Mouse (Mus musculus) embryonic facial prominence, embryonic 10.5 days (tissue): ENCODE measurements around the gene Trip4. TPM values are rescaled to one million over a fixed set of nuclear protein-coding genes. Genes with fewer than 3 reads are reported as not detected.

ENCODE experiments used
- DNase-seq: peaks from one replicate; pipeline ENCODE4 v3.0.0-alpha.2; 2017; ENCODE audit warnings: low spot score
- H3K27ac ChIP-seq: fragments of 300-500 bp; sonication (generic); replicated peaks from 2 replicates; pipeline ENCODE4 v1.5.1; 2016; ENCODE audit warnings: mild to moderate bottlenecking
- H3K27me3 ChIP-seq: fragments of 300-500 bp; sonication (generic); replicated peaks from 2 replicates; pipeline ENCODE4 v1.6.1; 2016; ENCODE audit warnings: low read depth, mild to moderate bottlenecking; ENCODE audit not compliant: poor library complexity, severe bottlenecking
- H3K36me3 ChIP-seq: fragments of 300-500 bp; sonication (generic); replicated peaks from 2 replicates; pipeline ENCODE4 v1.6.1; 2016; ENCODE audit warnings: mild to moderate bottlenecking, moderate library complexity
- H3K4me1 ChIP-seq: fragments of 300-500 bp; sonication (generic); 2 replicates; pipeline ENCODE4 v1.6.1; 2016
- H3K4me3 ChIP-seq: fragments of 300-500 bp; sonication (generic); 2 replicates; pipeline ENCODE4 v1.5.1; 2016; ENCODE audit warnings: mild to moderate bottlenecking, moderate library complexity
- H3K9me3 ChIP-seq: fragments of 300-500 bp; sonication (generic); 2 replicates; pipeline ENCODE4 v1.6.1; 2016; ENCODE audit warnings: mild to moderate bottlenecking
- WGBS: fragments of 180-500 bp; shearing (Covaris S2); methylation state at CpG from one replicate; pipeline ENCODE4 v1.1.7; 2016; 5-methylcytosine and 5-hydroxymethylcytosine counted together
- polyA plus RNA-seq: library from polyadenylated mRNA; unstranded; fragments of >200 nt; fragmentation: Nextera tagmentation; extraction: Ambion mirVana; gene quantifications from 2 replicates; pipeline ENCODE4 v1.2.1, GENCODE M21; 2016

Gene Trip4
- polyA plus RNA-seq, 1 experiment from 2014 or later = 34.1 TPM

- Histone ChIP-seq H3K27ac (no peak overlapping the region), H3K9me3 (peaks cover 9% of the 10 kb centered on the region; the same call in 1 of the 2 replicates), H3K27me3 (no peaks in the 10 kb centered on the region), H3K36me3 (peaks cover 42% of the 10 kb centered on the region), H3K4me1 (peaks cover 2% of the 10 kb centered on the region; the same call in 1 of the 2 replicates), H3K4me3 (no peak overlapping the region)
- no peak for DNase-seq
- WGBS = 83% methylated on average over 2 of the region's 2 CpGs
Observed at GRCm38 (mm10) chr9:65818402-65818801, 90.2 kb downstream of the Trip4 start.

DNA sequence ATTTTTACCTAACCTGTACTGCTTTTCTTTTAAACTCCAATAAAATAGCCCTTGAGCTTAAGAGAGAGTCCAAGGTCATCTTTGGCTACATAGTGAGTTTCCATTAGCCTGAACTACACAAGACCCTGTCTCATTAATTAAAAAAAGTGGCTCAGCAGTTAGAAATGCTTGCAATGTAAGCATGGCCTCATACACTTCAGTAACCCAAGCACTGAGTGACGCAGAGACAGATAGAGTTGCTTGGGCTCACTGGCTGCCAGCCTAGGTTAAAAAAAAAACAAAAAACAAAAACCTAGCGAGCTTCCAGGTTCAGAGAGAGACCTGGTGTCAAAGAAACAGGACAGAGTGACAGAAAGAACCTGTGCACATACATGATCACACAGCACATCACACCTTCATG, 95.8 kb downstream of the Trip4 start:
- WGBS = 78% methylated on average over 2 of the region's 2 CpGs
- Histone ChIP-seq H3K4me3 (no peak overlapping the region), H3K9me3 (peaks cover 9% of the 10 kb centered on the region; the same call in 1 of the 2 replicates), H3K4me1 (no peaks in the 10 kb centered on the region), H3K36me3 (peaks cover 49% of the 10 kb centered on the region), H3K27me3 (no peaks in the 10 kb centered on the region), H3K27ac (no peak overlapping the region)
- no peak for DNase-seq

GRCm38 (mm10) chr9:65811784-65812183, 96.8 kb downstream of the Trip4 start:
- Histone ChIP-seq H3K9me3 (peaks cover 9% of the 10 kb centered on the region; the same call in 1 of the 2 replicates), H3K36me3 (peaks cover 40% of the 10 kb centered on the region), H3K27me3 (no peaks in the 10 kb centered on the region), H3K4me1 (no peaks in the 10 kb centered on the region), H3K4me3 (no peak overlapping the region), H3K27ac (no peak overlapping the region)
- no peak for DNase-seq
- WGBS = 87% methylated on average over 1 of the region's 1 CpGs

- DNase-seq = no peak
- H3K4me3 ChIP-seq = no peak overlapping the region
- H3K36me3 ChIP-seq = peaks cover 11% of the 10 kb centered on the region; the same call in 1 of the 2 replicates
- WGBS = 70% methylated on average over 1 of the region's 1 CpGs
- H3K4me1 ChIP-seq = no peaks in the 10 kb centered on the region
- no peak overlapping the region for H3K27ac ChIP-seq
- H3K27me3 ChIP-seq = no peaks in the 10 kb centered on the region
- H3K9me3 ChIP-seq = no peaks in the 10 kb centered on the region
Observed at GRCm38 (mm10) chr9:65807818-65808217, 100.8 kb downstream of the Trip4 start.

DNA sequence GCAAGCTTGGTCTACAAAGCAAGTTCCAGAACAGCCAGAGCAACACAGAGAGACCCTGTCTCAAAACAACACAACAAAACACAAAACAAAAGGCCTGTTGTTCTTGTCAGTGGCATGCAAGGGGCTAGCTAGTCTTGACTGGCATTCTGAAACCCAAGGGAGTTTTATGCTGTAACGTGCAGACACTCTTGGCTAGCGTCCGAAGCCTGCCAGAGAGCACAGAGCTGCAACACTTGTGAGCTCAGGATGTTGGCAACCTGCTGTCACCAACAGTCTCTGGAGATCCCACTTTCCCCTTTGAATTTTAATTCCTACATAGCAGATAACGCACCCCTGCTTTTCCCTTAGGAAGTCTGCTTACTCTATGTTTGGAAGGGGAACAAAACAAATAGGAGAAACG, 101.3 kb downstream of the Trip4 start:
- H3K27me3 ChIP-seq = no peaks in the 10 kb centered on the region
- WGBS = 53% methylated on average over 5 of the region's 5 CpGs
- no peaks in the 10 kb centered on the region for H3K4me1 ChIP-seq
- peaks cover 11% of the 10 kb centered on the region; the same call in 1 of the 2 replicates for H3K36me3 ChIP-seq
- H3K9me3 ChIP-seq = no peaks in the 10 kb centered on the region
- no peak for DNase-seq
- no peak overlapping the region for H3K27ac ChIP-seq
- H3K4me3 ChIP-seq = no peak overlapping the region

DNA sequence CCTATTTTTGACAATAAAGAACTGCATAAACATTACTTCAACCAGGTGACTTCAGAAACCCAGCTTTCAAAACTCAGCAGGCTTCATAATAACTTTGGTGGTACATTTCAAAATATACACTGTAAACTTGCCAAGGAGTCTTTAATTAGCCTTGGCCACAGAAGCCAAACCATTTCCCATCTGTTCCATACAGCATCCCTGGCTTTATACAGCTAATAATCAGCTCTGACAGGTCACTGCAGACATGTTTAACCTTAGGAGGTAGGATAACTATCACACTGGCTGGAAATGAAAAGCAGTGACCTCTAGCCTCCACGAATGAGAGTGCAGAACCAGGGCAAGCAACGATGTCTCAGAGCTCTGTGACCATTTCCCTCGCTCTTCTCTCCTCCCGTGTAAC, 108.8 kb downstream of the Trip4 start:
- H3K36me3 ChIP-seq = peaks cover 10% of the 10 kb centered on the region
- H3K4me1 ChIP-seq = peaks cover 5% of the 10 kb centered on the region
- WGBS = 77% methylated on average over 4 of the region's 4 CpGs
- H3K27ac ChIP-seq = no peak overlapping the region
- no peak for DNase-seq
- H3K4me3 ChIP-seq = no peak overlapping the region
- no peaks in the 10 kb centered on the region for H3K9me3 ChIP-seq
- H3K27me3 ChIP-seq = no peaks in the 10 kb centered on the region

DNA sequence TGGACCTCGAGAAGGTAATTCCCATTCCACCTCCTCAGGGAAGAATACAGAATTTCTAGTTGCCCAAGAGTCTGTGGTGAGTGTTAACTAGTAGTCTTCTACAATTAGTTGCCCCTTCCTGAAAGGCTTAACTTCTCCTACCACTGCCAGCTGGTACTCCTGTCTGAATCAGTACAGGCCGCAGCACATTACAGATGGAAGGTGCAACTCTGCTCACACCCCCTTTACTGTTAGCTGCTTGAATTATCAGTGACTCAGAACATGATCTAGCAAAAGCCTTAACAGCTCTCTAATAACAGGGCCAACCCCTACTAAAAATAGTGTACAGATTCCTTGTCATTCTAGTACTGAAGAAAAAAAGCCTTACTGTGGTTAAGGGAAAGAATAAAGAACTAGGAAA, 112.9 kb downstream of the Trip4 start:
- no peak overlapping the region for H3K4me3 ChIP-seq
- H3K4me1 ChIP-seq = peaks cover 24% of the 10 kb centered on the region
- DNase-seq = no peak
- no peaks in the 10 kb centered on the region for H3K9me3 ChIP-seq
- peaks cover 41% of the 10 kb centered on the region for H3K36me3 ChIP-seq
- 91% methylated on average over 2 of the region's 2 CpGs for WGBS
- no peak overlapping the region for H3K27ac ChIP-seq
- no peaks in the 10 kb centered on the region for H3K27me3 ChIP-seq

DNA sequence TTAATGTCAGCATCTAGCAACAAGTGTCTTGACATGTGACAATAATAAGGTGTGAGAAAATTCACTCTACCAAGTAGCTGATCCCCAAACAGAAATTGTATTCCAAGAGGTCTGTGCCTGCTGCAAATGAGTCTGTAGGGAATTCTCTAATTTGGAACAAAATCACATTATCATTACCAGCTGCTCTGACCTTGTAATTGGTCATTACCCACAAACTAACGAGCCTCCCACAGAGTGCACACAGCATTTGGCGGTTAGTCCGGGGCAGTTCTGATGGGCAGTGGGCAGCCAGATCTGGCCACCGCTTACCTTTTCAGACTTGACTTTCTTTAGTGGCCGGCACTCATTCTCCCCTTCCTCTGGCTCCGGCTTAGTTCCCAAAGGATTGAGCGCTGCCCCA, 114.3 kb downstream of the Trip4 start:
- no peaks in the 10 kb centered on the region for H3K27me3 ChIP-seq
- H3K27ac ChIP-seq = no peak overlapping the region
- no peak for DNase-seq
- no peaks in the 10 kb centered on the region for H3K9me3 ChIP-seq
- peaks cover 45% of the 10 kb centered on the region for H3K36me3 ChIP-seq
- WGBS = 72% methylated on average over 7 of the region's 7 CpGs
- peaks cover 27% of the 10 kb centered on the region for H3K4me1 ChIP-seq
- no peak overlapping the region for H3K4me3 ChIP-seq

DNA sequence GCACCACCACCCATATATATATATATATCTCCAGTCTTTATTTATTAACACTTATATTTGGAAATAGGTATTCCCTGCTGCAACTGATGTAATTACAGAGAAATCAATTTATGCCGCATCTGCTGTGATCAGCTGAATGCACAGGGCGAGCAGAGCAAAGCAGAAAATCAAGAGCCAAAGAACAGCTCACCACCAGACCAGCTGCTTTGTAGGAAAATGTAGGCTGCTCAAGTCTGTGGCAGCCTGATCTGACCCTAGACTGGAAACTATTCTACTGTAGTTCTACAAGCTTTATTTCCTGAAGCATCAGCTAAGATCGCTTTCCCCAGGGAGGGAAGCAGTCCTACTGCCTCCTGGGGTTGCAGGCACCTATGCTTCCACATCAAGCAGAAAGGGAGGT, 115.1 kb downstream of the Trip4 start:
- DNase-seq = no peak
- Histone ChIP-seq H3K27me3 (no peaks in the 10 kb centered on the region), H3K4me3 (no peak overlapping the region), H3K9me3 (no peaks in the 10 kb centered on the region), H3K27ac (no peak overlapping the region), H3K36me3 (peaks cover 51% of the 10 kb centered on the region), H3K4me1 (peaks cover 27% of the 10 kb centered on the region)
- 89% methylated on average over 3 of the region's 3 CpGs for WGBS

- H3K4me3 ChIP-seq = no peak overlapping the region
- 86% methylated on average over 3 of the region's 3 CpGs for WGBS
- no peak overlapping the region for H3K27ac ChIP-seq
- H3K9me3 ChIP-seq = no peaks in the 10 kb centered on the region
- H3K4me1 ChIP-seq = peaks cover 27% of the 10 kb centered on the region
- no peak for DNase-seq
- peaks cover 54% of the 10 kb centered on the region for H3K36me3 ChIP-seq
- H3K27me3 ChIP-seq = no peaks in the 10 kb centered on the region
Observed at GRCm38 (mm10) chr9:65793086-65793485, 115.5 kb downstream of the Trip4 start.

DNA sequence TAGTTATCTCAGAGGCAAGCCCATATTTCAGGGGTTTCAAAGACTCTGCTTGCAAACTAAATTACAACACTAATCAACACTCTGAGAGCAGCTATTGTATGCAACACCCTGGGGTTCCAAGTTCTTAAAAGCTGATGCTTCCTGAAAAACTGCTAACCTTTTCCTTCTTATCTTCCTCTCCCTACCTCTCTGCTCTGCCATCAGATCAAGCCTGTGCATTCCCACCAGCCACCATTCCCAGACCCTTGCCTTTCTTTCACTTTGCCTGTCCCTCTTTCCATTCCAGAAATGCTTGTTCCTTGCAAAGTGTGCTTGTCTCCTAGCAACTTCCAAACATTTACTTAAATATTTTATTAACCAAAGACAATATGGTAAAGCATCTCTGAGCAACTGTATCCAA, 116.7 kb downstream of the Trip4 start:
- no peak for DNase-seq
- Histone ChIP-seq H3K27me3 (no peaks in the 10 kb centered on the region), H3K4me3 (no peak overlapping the region), H3K4me1 (peaks cover 35% of the 10 kb centered on the region), H3K9me3 (no peaks in the 10 kb centered on the region), H3K27ac (no peak overlapping the region), H3K36me3 (peaks cover 54% of the 10 kb centered on the region)

DNA sequence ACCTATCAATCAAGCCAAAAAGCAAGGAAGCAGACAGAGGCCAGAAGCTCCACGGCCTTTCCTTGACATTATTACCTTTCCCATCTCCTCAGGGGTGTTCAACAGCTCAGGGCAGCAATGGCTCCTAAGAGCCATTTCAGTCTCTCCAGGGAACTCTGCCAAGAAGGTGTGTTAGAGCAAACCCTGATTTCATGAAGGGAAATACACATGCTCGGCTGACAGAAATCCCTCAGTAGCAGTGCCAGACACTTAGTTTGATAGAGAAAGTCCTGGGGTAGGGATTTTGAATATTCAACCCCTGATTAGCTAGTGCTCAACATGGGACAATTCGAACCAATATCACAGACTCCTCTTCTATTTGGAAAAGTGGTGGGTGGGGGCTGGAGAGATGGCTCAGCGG, 117.5 kb downstream of the Trip4 start:
- WGBS = 88% methylated on average over 4 of the region's 4 CpGs
- Histone ChIP-seq H3K27me3 (no peaks in the 10 kb centered on the region), H3K9me3 (no peaks in the 10 kb centered on the region), H3K4me1 (peaks cover 35% of the 10 kb centered on the region), H3K27ac (no peak overlapping the region), H3K4me3 (no peak overlapping the region), H3K36me3 (peaks cover 54% of the 10 kb centered on the region)
- DNase-seq = no peak

DNA sequence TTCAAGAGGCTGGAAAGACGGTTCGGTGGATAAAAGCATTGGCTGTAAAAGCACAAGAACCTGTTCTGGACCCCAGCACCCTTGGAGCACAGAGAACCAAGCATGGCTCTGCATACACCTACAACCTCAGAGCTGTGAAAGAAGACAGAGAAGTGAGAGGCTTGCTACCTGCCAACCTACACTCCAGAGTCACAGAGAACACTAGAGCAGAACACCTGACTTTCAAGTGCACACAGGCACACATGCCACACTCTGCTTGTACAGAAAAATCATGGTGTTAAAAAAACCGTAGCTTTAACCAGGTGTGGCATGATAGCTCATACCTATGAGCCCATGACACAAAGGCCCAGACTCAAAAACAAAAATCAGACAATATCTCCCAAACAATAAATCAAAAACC, 118.8 kb downstream of the Trip4 start:
- DNase-seq = no peak
- H3K4me3 ChIP-seq = no peak overlapping the region
- 95% methylated on average over 3 of the region's 3 CpGs for WGBS
- peaks cover 30% of the 10 kb centered on the region for H3K4me1 ChIP-seq
- peaks cover 47% of the 10 kb centered on the region for H3K36me3 ChIP-seq
- no peaks in the 10 kb centered on the region for H3K27me3 ChIP-seq
- H3K27ac ChIP-seq = no peak overlapping the region
- H3K9me3 ChIP-seq = no peaks in the 10 kb centered on the region

DNA sequence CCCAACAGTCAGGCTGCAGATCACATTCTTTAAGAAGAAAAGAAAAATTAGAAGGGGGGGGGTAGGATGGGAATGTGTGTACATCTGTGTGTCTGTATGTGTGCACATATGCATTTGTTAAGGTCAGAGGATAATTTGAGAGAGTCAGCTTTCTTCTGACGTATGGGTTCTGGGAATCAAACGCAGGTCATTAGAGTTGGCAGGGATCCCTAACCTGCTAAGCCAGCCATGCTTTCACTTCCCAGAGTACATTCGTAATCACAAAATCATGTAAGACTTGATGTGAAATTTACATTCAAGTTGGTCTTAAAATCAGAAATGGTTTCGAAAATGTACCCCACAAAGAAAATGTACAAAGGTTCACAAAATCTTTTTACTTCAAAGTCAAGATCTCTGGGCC, 120.0 kb downstream of the Trip4 start:
- no peak for DNase-seq
- whole genome bisulfite sequencing = 85% methylated on average over 4 of the region's 4 CpGs
- Histone ChIP-seq H3K27ac (no peak overlapping the region), H3K4me1 (peaks cover 21% of the 10 kb centered on the region; the same call in 1 of the 2 replicates), H3K27me3 (no peaks in the 10 kb centered on the region), H3K9me3 (no peaks in the 10 kb centered on the region), H3K36me3 (peaks cover 35% of the 10 kb centered on the region), H3K4me3 (no peak overlapping the region)
